Mouse (Mus musculus): ENCODE measurements around the gene Exosc10. TPM values are rescaled to one million over a fixed set of nuclear protein-coding genes. Genes with fewer than 3 reads are reported as not detected.

Exosc10 gene
- polyA plus RNA-seq, 2 experiments = 20.1 to 36.0 TPM

DNA sequence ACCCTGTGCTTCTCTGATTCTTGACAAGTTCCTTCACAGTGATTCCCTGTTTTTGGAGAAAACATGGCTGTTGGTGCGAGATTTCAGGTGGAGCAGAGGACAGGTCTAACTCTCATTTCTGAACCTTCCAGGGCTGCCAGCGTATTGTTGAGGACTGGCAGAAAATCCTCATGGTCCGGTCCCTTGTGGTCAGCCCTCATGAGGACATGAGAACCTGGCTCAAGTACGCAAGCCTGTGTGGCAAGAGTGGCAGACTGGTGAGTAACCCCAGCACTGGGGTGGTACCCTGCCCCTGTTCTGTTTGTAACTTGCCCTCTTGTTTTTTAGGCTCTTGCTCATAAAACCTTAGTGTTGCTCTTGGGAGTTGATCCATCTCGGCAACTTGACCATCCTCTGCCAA is 27.9 kb upstream of the Exosc10 start:
- Histone ChIP-seq H3K36me3 (replicated peaks; ENCODE audit: control insufficient read depth, insufficient read depth, low read depth) (peaks cover 13% of the 10 kb centered on the region), H3K9me3 (ENCODE audit: control insufficient read depth, low read length) (no peaks in the 10 kb centered on the region), H3K27ac (no peak overlapping the region), H3K4me1 (replicated peaks; ENCODE audit: control insufficient read depth in 2 of 2, insufficient read depth in 2 of 2, low read length in 1 of 2) (no peaks in the 10 kb centered on the region), H3K4me3 (ENCODE audit: insufficient read depth in 1 of 2, low read depth in 2 of 2, low read length in 2 of 2) (no peak overlapping the region), H3K9ac (replicated peaks) (no peak overlapping the region), H3K27me3 (ENCODE audit: control insufficient read depth, insufficient read depth, low read length) (no peaks in the 10 kb centered on the region), H3K4me2 (ENCODE audit: low read depth) (no peak overlapping the region)
- no peak for DNase-seq (ENCODE audit: low read depth in 3 of 3, low spot score in 3 of 3)
- TF ChIP-seq EP300 (IDR thresholded peaks at IDR 0.05; ENCODE audit: low read depth) (no peak), CTCF (IDR thresholded peaks at IDR 0.05; ENCODE audit: low read depth) (no peak)
- 79% methylated on average over 5 of the region's 5 CpGs for WGBS (ENCODE audit: insufficient replicate concordance)
- no peak for ATAC-seq (ENCODE audit: insufficient read depth)

DNA sequence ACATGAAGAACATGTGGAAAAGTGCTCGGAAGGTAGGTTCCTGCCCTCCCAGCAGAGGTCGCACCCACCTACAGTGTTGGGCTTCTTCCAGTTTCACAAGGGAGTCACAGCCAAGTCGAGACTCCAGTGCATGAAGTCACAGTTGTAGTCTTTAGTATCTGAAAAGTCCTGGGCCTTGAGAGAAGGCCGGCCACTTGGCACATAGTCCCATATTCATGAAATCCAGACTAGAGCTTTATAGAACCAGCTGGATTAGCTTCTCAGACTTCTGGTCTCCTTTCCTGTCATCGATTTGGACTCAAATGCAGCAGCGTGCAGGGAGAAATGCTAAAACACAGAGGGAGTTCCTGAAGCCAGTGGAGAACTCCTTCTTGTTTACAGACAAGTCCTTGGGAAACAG is 27.5 kb upstream of the Exosc10 start:
- Histone ChIP-seq H3K36me3 (replicated peaks; ENCODE audit: control insufficient read depth, insufficient read depth, low read depth) (peaks cover 13% of the 10 kb centered on the region), H3K27me3 (ENCODE audit: control insufficient read depth, insufficient read depth, low read length) (no peaks in the 10 kb centered on the region), H3K4me1 (replicated peaks; ENCODE audit: control insufficient read depth in 2 of 2, insufficient read depth in 2 of 2, low read length in 1 of 2) (no peaks in the 10 kb centered on the region), H3K4me3 (ENCODE audit: insufficient read depth in 1 of 2, low read depth in 2 of 2, low read length in 2 of 2) (no peak overlapping the region), H3K4me2 (ENCODE audit: low read depth) (no peak overlapping the region), H3K27ac (no peak overlapping the region), H3K9ac (replicated peaks) (no peak overlapping the region), H3K9me3 (ENCODE audit: control insufficient read depth, low read length) (no peaks in the 10 kb centered on the region)
- WGBS (ENCODE audit: insufficient replicate concordance) = 73% methylated on average over 6 of the region's 6 CpGs
- TF ChIP-seq CTCF (IDR thresholded peaks at IDR 0.05; ENCODE audit: low read depth) (no peak), EP300 (IDR thresholded peaks at IDR 0.05; ENCODE audit: low read depth) (no peak)
- ATAC-seq (ENCODE audit: insufficient read depth) (no peak), DNase-seq (ENCODE audit: low read depth in 3 of 3, low spot score in 3 of 3) (no peak)

DNA sequence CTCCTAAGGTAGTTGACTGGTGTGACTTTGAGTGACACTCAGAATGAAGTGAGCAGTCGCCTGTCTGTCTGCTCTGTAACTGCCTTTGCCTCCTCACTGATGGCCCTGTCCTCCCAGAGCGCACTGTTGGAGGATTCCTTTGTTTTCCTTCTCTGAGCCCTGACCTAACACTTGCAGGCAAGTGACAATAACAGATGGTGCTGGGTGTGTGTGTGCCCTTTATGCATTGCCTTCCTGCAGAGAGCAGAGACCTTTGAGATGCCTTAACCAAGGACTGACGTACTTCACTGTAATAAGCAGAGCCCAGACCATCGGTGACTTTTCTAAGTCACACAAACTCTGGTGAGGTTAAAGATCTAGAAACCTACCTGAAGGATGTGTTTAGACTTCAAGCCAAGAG is 26.9 kb upstream of the Exosc10 start:
- Histone ChIP-seq H3K4me1 (replicated peaks; ENCODE audit: control insufficient read depth in 2 of 2, insufficient read depth in 2 of 2, low read length in 1 of 2) (no peaks in the 10 kb centered on the region), H3K27me3 (ENCODE audit: control insufficient read depth, insufficient read depth, low read length) (no peaks in the 10 kb centered on the region), H3K27ac (no peak overlapping the region), H3K9me3 (ENCODE audit: control insufficient read depth, low read length) (no peaks in the 10 kb centered on the region), H3K9ac (replicated peaks) (no peak overlapping the region), H3K36me3 (replicated peaks; ENCODE audit: control insufficient read depth, insufficient read depth, low read depth) (peaks cover 8% of the 10 kb centered on the region), H3K4me2 (ENCODE audit: low read depth) (no peak overlapping the region), H3K4me3 (ENCODE audit: insufficient read depth in 1 of 2, low read depth in 2 of 2, low read length in 2 of 2) (no peak overlapping the region)
- TF ChIP-seq EP300 (IDR thresholded peaks at IDR 0.05; ENCODE audit: low read depth) = no peak
- TF ChIP-seq CTCF (IDR thresholded peaks at IDR 0.05; ENCODE audit: low read depth) = no peak
- no peak for DNase-seq (ENCODE audit: low read depth in 3 of 3, low spot score in 3 of 3)
- no peak for ATAC-seq (ENCODE audit: insufficient read depth)
- 80% methylated on average over 4 of the region's 4 CpGs for WGBS (ENCODE audit: insufficient replicate concordance)

- Histone ChIP-seq H3K4me3 (ENCODE audit: insufficient read depth in 1 of 2, low read depth in 2 of 2, low read length in 2 of 2) (no peak overlapping the region), H3K4me1 (replicated peaks; ENCODE audit: control insufficient read depth in 2 of 2, insufficient read depth in 2 of 2, low read length in 1 of 2) (no peaks in the 10 kb centered on the region), H3K9ac (replicated peaks) (no peak overlapping the region), H3K27ac (no peak overlapping the region), H3K4me2 (ENCODE audit: low read depth) (no peak overlapping the region), H3K9me3 (ENCODE audit: control insufficient read depth, low read length) (no peaks in the 10 kb centered on the region), H3K36me3 (replicated peaks; ENCODE audit: control insufficient read depth, insufficient read depth, low read depth) (peaks cover 7% of the 10 kb centered on the region), H3K27me3 (ENCODE audit: control insufficient read depth, insufficient read depth, low read length) (no peaks in the 10 kb centered on the region)
- 81% methylated on average over 3 of the region's 3 CpGs for WGBS (ENCODE audit: insufficient replicate concordance)
- TF ChIP-seq CTCF (IDR thresholded peaks at IDR 0.05; ENCODE audit: low read depth) = no peak
- no peak for TF ChIP-seq EP300 (IDR thresholded peaks at IDR 0.05; ENCODE audit: low read depth)
- DNase-seq (ENCODE audit: low read depth in 3 of 3, low spot score in 3 of 3) (no peak), ATAC-seq (ENCODE audit: insufficient read depth) (no peak)
Observed at GRCm38 (mm10) chr4:148532516-148532915, 25.7 kb upstream of the Exosc10 start.

- no peak overlapping the region for H3K27ac ChIP-seq
- H3K4me3 ChIP-seq (ENCODE audit: insufficient read depth in 1 of 2, low read depth in 2 of 2, low read length in 2 of 2) = no peak overlapping the region
- 81% methylated on average over 12 of the region's 12 CpGs for WGBS (ENCODE audit: insufficient replicate concordance)
- no peak overlapping the region for H3K4me2 ChIP-seq (ENCODE audit: low read depth)
- DNase-seq (ENCODE audit: low read depth in 3 of 3, low spot score in 3 of 3) (no peak), ATAC-seq (ENCODE audit: insufficient read depth) (no peak)
- H3K9me3 ChIP-seq (ENCODE audit: control insufficient read depth, low read length) = no peaks in the 10 kb centered on the region
- H3K4me1 ChIP-seq (replicated peaks; ENCODE audit: control insufficient read depth in 2 of 2, insufficient read depth in 2 of 2, low read length in 1 of 2) = no peaks in the 10 kb centered on the region
- no peak overlapping the region for H3K9ac ChIP-seq (replicated peaks)
- H3K27me3 ChIP-seq (ENCODE audit: control insufficient read depth, insufficient read depth, low read length) = no peaks in the 10 kb centered on the region
- peaks cover 10% of the 10 kb centered on the region for H3K36me3 ChIP-seq (replicated peaks; ENCODE audit: control insufficient read depth, insufficient read depth, low read depth)
- TF ChIP-seq CTCF (IDR thresholded peaks at IDR 0.05; ENCODE audit: low read depth) (no peak), EP300 (IDR thresholded peaks at IDR 0.05; ENCODE audit: low read depth) (no peak)
Observed at GRCm38 (mm10) chr4:148533613-148534328, 24.5 kb upstream of the Exosc10 start.

Data from liver, embryonic 14.5 days (tissue).